Mouse (Mus musculus): ENCODE results near the gene Pyroxd2.

DNA sequence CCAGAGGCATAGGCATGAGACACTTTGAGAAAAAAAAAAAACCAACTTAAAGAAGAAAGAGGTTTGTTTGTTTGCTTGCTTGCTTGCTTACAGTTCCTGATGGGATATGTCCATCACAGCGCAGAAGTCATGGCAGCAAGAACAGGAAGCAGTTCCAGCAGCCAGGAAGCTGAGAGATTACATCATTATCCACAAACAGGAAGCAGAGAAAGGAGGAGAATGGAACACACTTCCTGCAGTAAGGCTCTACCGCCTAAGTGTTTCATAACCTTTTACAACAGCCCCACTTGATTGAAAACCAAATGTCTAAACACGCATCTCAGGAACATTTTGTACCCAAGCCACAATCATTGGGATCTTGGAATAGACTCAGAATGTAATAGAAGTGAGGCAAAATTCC is 75.6 kb downstream of the Pyroxd2 start:
- TF ChIP-seq CTCF (conservative IDR thresholded peaks at IDR 0.05; ENCODE audit: low read length), result no peak
- TF ChIP-seq NANOG (IDR thresholded peaks at IDR 0.05; ENCODE audit: borderline replicate concordance, low read length), result no peak
